Mouse (Mus musculus) myocyte (in vitro differentiated cells): ENCODE measurements around the gene Tenm4. TPM values are rescaled to one million over a fixed set of nuclear protein-coding genes. Genes with fewer than 3 reads are reported as not detected.
A peak's percentile ranks its signal among the peaks of the same experiment; 100 is the strongest.

Experiments used
- H3K27me3 ChIP-seq: one replicate; pipeline ENCODE4 v1.6.1; 2011; ENCODE audit not compliant: control insufficient read depth, insufficient read depth, insufficient read length
- H3K36me3 ChIP-seq: one replicate; pipeline ENCODE4 v1.6.1; 2011; ENCODE audit not compliant: control insufficient read depth, insufficient read depth
- H3K4me2 ChIP-seq: one replicate; pipeline ENCODE4 v1.6.1; 2011; ENCODE audit warnings: low read depth, control low read depth
- H3K4me3 ChIP-seq: one replicate; pipeline ENCODE4 v1.5.1; 2011; ENCODE audit warnings: mild to moderate bottlenecking, control low read depth, moderate library complexity
- H3K79me2 ChIP-seq: one replicate; pipeline ENCODE4 v1.6.1; 2011; ENCODE audit not compliant: control insufficient read depth, insufficient read depth
- H3ac ChIP-seq: one replicate; pipeline ENCODE4 v1.6.1; 2011; ENCODE audit not compliant: control insufficient read depth, insufficient read length
- CEBPB ChIP-seq: IDR thresholded peaks from 2 replicates; pipeline ENCODE4 v1.6.1; 2011; ENCODE audit warnings: mild to moderate bottlenecking, moderate library complexity; ENCODE audit not compliant: poor library complexity, insufficient read depth, severe bottlenecking
- E2F4 ChIP-seq: IDR thresholded peaks from one replicate; pipeline ENCODE4 v1.6.1; 2011; ENCODE audit warnings: mild to moderate bottlenecking, control low read depth, moderate library complexity; ENCODE audit not compliant: insufficient read depth
- MAX ChIP-seq: IDR thresholded peaks from one replicate; pipeline ENCODE4 v1.6.1; 2011; ENCODE audit warnings: low read depth, mild to moderate bottlenecking, control low read depth
- MYOD1 ChIP-seq, 3 experiments: IDR thresholded peaks; one replicate each; pipeline ENCODE4 v1.6.1; 2011; ENCODE audit warnings: control low read depth in 2 of 3, low read depth in 2 of 3, mild to moderate bottlenecking in 2 of 3, moderate library complexity in 1 of 3; ENCODE audit not compliant: insufficient read length in 2 of 3, control insufficient read depth in 1 of 3
- MYOG ChIP-seq, 3 experiments: IDR thresholded peaks; one replicate each; pipeline ENCODE4 v1.6.1; 2011; ENCODE audit warnings: control low read depth in 2 of 3, low read depth in 2 of 3, mild to moderate bottlenecking in 2 of 3; ENCODE audit not compliant: insufficient read length in 2 of 3, control insufficient read depth in 1 of 3, insufficient read depth in 1 of 3
- POLR2A ChIP-seq: IDR thresholded peaks from one replicate; pipeline ENCODE4 v1.6.1; 2011; ENCODE audit warnings: low read depth, mild to moderate bottlenecking, control low read depth, moderate library complexity; ENCODE audit not compliant: insufficient read length
- POLR2AphosphoS2 ChIP-seq: IDR thresholded peaks from one replicate; pipeline ENCODE4 v1.6.1; 2011; ENCODE audit warnings: low read depth, control low read depth; ENCODE audit not compliant: insufficient read length
- REST ChIP-seq: IDR thresholded peaks from one replicate; pipeline ENCODE4 v1.6.1; 2011; ENCODE audit warnings: mild to moderate bottlenecking, control low read depth, moderate library complexity; ENCODE audit not compliant: insufficient read depth, insufficient read length
- SRF ChIP-seq: IDR thresholded peaks from one replicate; pipeline ENCODE4 v1.6.1; 2011; ENCODE audit warnings: low read depth; ENCODE audit not compliant: control insufficient read depth, insufficient read length
- TCF12 ChIP-seq: IDR thresholded peaks from one replicate; pipeline ENCODE4 v1.6.1; 2011; ENCODE audit warnings: mild to moderate bottlenecking, control low read depth; ENCODE audit not compliant: poor library complexity, insufficient read depth, severe bottlenecking
- TCF3 ChIP-seq: IDR thresholded peaks from one replicate; pipeline ENCODE4 v1.6.1; 2011; ENCODE audit warnings: low read depth, control low read depth; ENCODE audit not compliant: insufficient read length
- USF1 ChIP-seq: IDR thresholded peaks from one replicate; pipeline ENCODE4 v1.6.1; 2011; ENCODE audit warnings: low read depth, mild to moderate bottlenecking, control low read depth, moderate library complexity
- polyA plus RNA-seq: library from polyadenylated mRNA; unstranded; fragments of >200 nt; fragmentation: generic; extraction: Trizol; gene quantifications from one replicate; pipeline ENCODE4 v1.2.1, GENCODE M21; 2012; ENCODE audit warnings: missing spikeins

The Tenm4 gene
- polyA plus RNA-seq, 1 experiment, result 10.9 TPM

DNA sequence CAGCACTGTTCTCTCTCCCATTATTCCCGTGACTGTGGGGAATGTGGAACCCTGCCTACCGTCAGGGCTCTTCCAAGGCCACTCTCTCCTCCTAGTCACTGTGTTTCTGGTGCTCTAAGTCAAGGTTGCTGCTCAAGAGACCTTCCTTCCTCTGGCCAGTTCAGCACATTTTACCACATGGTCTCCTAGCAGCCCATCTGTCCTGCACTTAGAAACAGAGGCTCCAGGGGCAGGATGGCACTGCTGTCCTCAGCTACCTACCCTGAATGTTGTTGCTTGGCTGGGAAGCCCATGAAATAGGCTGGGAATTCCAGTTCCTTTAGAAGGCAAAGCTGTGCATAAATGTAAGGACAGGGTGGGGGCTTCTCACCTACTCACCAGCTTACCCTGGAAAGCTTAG, 284.9 kb downstream of the Tenm4 start:
- H3K27me3 ChIP-seq, result no peaks in the 10 kb centered on the region
- H3K4me2 ChIP-seq, result no peak overlapping the region
- H3K79me2 ChIP-seq, result no peaks in the 10 kb centered on the region
- H3K4me3 ChIP-seq, result no peak overlapping the region
- H3K36me3 ChIP-seq, result no peaks in the 10 kb centered on the region
- TF ChIP-seq E2F4 (no peak), POLR2A (no peak), USF1 (no peak), SRF (no peak), TCF12 (no peak), MYOD1 (IDR thresholded peaks at IDR 0.05; ENCODE audit: control insufficient read depth in 1 of 3, insufficient read length in 2 of 3, low read depth in 2 of 3) (no peak), REST (no peak), MYOG (IDR thresholded peaks at IDR 0.05; ENCODE audit: control insufficient read depth in 1 of 3, insufficient read depth in 1 of 3, insufficient read length in 2 of 3, low read depth in 2 of 3) (no peak), TCF3 (no peak), POLR2AphosphoS2 (no peak), CEBPB (no peak), MAX (no peak)
- no peak overlapping the region for H3ac ChIP-seq

DNA sequence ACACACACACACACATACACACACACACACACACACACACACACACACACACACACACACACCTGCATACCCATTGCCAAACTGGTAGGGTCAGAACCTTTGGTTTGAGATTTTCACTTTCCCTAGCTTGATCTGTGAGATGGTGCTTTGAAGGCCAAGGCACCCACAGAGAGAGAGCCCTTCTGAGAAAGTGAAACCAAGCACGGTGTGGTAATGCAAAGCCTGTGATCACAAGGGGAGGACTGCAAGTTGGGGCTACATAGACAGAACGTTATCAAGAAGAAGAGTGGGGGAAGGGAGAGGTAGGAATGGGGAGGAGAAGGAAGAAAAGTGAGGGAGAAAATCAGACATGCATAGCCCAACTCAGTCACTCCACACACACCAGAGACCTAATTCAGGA, 285.6 kb downstream of the Tenm4 start:
- no peaks in the 10 kb centered on the region for H3K79me2 ChIP-seq

DNA sequence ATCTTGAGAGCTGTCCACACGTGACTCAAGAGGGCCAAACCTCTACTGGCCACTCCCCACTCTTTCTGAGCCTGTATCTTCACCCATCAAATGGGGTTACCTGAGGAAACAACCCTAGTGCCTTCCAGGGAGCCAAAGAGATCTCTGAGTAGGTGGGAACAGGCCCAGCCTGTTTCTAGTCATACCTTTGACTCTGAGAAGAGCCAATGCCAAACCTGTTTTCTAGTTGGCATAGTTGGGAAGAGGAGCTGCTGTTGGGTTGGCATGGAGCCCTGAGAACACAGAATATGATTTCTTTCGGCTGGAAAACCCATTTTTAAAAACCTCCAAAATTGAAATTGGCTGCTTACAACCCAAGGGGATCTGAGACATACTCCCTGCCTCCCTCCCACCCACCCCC, 286.8 kb downstream of the Tenm4 start:
- no peaks in the 10 kb centered on the region for H3K79me2 ChIP-seq
- no peaks in the 10 kb centered on the region for H3K27me3 ChIP-seq
- H3K4me2 ChIP-seq, result no peak overlapping the region
- no peak overlapping the region for H3ac ChIP-seq
- TF ChIP-seq SRF (no peak), TCF12 (no peak), POLR2A (no peak), POLR2AphosphoS2 (no peak), MAX (no peak), REST (no peak), MYOD1 (IDR thresholded peaks at IDR 0.05; ENCODE audit: control insufficient read depth in 1 of 3, insufficient read length in 2 of 3, low read depth in 2 of 3) (no peak), MYOG (IDR thresholded peaks at IDR 0.05; ENCODE audit: control insufficient read depth in 1 of 3, insufficient read depth in 1 of 3, insufficient read length in 2 of 3, low read depth in 2 of 3) (no peak), CEBPB (no peak), TCF3 (no peak)
- no peaks in the 10 kb centered on the region for H3K36me3 ChIP-seq
- H3K4me3 ChIP-seq, result no peak overlapping the region

More for the DNA sequence above, 285.6 kb downstream of the Tenm4 start:
- Histone ChIP-seq H3K4me2 (peak overlapping the region; percentile 22), H3ac (no peak overlapping the region), H3K36me3 (no peaks in the 10 kb centered on the region), H3K27me3 (no peaks in the 10 kb centered on the region), H3K4me3 (no peak overlapping the region)
- TF ChIP-seq MAX (no peak), MYOG (IDR thresholded peaks at IDR 0.05; ENCODE audit: control insufficient read depth in 1 of 3, insufficient read depth in 1 of 3, insufficient read length in 2 of 3, low read depth in 2 of 3) (no peak), REST (no peak), MYOD1 (IDR thresholded peaks at IDR 0.05; ENCODE audit: control insufficient read depth in 1 of 3, insufficient read length in 2 of 3, low read depth in 2 of 3) (no peak), TCF3 (no peak), USF1 (no peak), SRF (no peak), E2F4 (no peak), POLR2AphosphoS2 (no peak), CEBPB (no peak), POLR2A (no peak), TCF12 (no peak)

DNA sequence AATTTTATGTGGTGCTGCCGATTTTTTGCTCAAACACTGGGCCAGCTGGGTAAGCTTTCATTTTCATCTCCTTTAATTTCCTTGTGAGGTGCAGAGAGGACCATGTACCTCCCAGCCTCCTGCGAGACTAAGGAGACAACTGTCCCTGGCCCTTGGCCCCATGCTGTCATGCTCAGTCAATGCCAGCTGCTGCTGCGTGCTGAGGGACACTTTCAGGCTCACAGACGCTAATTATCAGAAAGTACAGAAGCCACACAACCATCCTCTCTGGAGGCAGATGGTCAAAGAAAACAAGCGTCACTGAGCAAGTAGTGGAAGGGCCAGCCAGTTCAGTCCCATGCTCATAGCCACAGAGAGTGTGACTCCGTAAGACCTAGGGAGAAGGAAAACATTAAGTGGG, 287.9 kb downstream of the Tenm4 start:
- H3K4me3 ChIP-seq, result no peak overlapping the region
- H3K27me3 ChIP-seq, result no peaks in the 10 kb centered on the region

DNA sequence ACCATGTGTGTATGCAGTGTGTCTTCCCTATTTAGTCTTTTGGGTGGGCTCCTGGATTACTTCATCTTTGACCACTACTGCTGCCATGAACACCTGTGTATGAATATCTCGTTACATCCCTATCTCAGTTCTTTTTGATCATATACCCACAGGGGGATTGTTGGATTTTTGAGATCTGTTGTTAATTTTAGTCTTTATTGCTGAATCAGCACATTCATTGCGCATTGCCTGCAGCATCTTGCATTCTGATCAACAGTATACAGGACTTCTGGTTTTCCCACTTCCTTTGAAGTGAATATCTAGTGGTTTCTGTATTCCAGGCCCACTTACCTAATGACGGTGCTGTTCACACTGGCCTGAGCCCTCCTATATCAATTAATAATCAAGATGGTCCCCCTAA, 295.7 kb downstream of the Tenm4 start:
- H3ac ChIP-seq, result no peak overlapping the region
- no peaks in the 10 kb centered on the region for H3K36me3 ChIP-seq
- H3K4me2 ChIP-seq, result no peak overlapping the region
- H3K27me3 ChIP-seq, result no peaks in the 10 kb centered on the region
- H3K4me3 ChIP-seq, result no peak overlapping the region
- TF ChIP-seq MYOD1 (IDR thresholded peaks at IDR 0.05; ENCODE audit: control insufficient read depth in 1 of 3, insufficient read length in 2 of 3, low read depth in 2 of 3) (no peak), SRF (no peak)
- no peaks in the 10 kb centered on the region for H3K79me2 ChIP-seq

More for the DNA sequence above, 287.9 kb downstream of the Tenm4 start:
- TF ChIP-seq CEBPB (no peak), USF1 (no peak), POLR2AphosphoS2 (no peak), E2F4 (no peak), MYOG (IDR thresholded peaks at IDR 0.05; ENCODE audit: control insufficient read depth in 1 of 3, insufficient read depth in 1 of 3, insufficient read length in 2 of 3, low read depth in 2 of 3) (no peak), TCF12 (no peak)
- no peaks in the 10 kb centered on the region for H3K79me2 ChIP-seq
- no peaks in the 10 kb centered on the region for H3K36me3 ChIP-seq
- H3ac ChIP-seq, result no peak overlapping the region
- H3K4me2 ChIP-seq, result no peak overlapping the region
